Mouse (Mus musculus): ENCODE data around the gene Med27. TPM values are rescaled to one million over a fixed set of nuclear protein-coding genes. Genes with fewer than 3 reads are reported as not detected.

Gene Med27
- polyA plus RNA-seq, 1 experiment from 2014 or later = 67.6 TPM

DNA sequence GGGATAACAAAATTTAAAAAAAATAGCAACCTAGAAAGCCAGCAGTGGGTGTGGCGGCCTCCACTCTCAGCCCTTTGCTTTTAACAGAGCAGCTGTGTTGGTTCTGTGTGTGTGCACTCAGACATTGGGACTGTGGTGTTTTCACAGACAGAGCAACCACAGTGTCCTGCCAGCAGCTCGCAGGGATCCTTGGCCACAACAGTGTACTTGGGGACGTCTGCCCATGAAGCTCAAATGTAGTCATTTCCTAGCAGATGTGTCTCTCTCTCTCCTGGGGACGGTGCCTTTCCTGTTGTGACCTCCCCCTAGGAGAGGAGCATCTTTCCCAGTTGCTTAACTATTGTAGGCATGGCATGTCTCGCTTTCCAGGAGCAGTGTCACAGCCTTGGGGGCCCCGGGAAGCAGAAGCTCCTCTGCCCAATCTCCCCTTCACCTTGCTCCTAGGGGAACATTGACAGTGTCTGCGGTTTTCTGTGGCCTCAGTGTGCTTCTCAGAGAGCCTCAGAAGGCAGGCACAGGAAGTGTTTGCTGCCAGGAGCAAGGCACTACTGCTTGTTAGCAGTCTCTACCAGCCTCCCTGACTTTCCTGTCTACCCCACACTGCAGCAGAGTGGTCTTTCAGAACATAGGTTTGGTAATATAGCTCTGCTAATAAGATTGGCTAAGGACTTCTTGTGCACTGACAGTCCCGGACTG is 18.5 kb downstream of the Med27 start:
- peaks cover 13% of the 10 kb centered on the region for H3K4me1 ChIP-seq
- no peaks in the 10 kb centered on the region; the same call in 1 of the 2 replicates for H3K36me3 ChIP-seq
- no peak overlapping the region for H3K4me3 ChIP-seq (replicated peaks)
- no peak overlapping the region for H3K27ac ChIP-seq (replicated peaks)
- no peak overlapping the region for H3K9ac ChIP-seq (replicated peaks)
- ATAC-seq (ENCODE audit: low FRiP score) = no peak
- H3K4me2 ChIP-seq = no peak overlapping the region
- H3K27me3 ChIP-seq (replicated peaks) = no peaks in the 10 kb centered on the region
- no peaks in the 10 kb centered on the region for H3K9me3 ChIP-seq (replicated peaks)
- 85% methylated on average over 8 of the region's 8 CpGs for whole genome bisulfite sequencing

DNA sequence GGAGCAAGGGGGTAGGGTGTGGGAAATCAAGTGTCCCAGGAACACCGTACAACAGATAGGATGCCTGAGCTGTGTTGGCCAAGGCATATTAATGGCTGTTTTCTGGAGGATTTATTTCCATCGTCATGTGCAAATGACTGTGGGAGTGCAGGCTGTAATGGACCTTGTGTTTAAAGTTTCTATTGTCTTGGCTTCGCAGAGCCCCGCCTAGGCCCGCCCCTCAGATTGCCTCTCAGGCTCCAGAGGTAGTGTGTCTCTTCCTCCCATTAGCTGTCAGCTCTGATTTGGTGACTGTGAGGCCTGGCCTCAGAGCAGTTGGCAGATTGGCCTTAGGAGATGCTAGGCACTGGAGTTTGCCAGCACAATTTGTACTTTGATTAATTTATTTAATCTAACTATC is 22.1 kb downstream of the Med27 start:
- Histone ChIP-seq H3K4me2 (no peak overlapping the region), H3K9me3 (replicated peaks) (no peaks in the 10 kb centered on the region), H3K36me3 (no peaks in the 10 kb centered on the region), H3K27ac (replicated peaks) (peak overlapping the region; percentile 58), H3K4me3 (replicated peaks) (no peak overlapping the region), H3K27me3 (replicated peaks) (no peaks in the 10 kb centered on the region), H3K4me1 (peaks cover 13% of the 10 kb centered on the region), H3K9ac (replicated peaks) (no peak overlapping the region)
- no peak for ATAC-seq (ENCODE audit: low FRiP score)
- 5% methylated on average over 5 of the region's 5 CpGs for WGBS

GRCm38 (mm10) chr2:29372176-29372575 is 25.6 kb downstream of the Med27 start:
- no peak overlapping the region for H3K27ac ChIP-seq (replicated peaks)
- no peaks in the 10 kb centered on the region for H3K9me3 ChIP-seq (replicated peaks)
- no peaks in the 10 kb centered on the region for H3K36me3 ChIP-seq
- no peak overlapping the region for H3K9ac ChIP-seq (replicated peaks)
- no peak overlapping the region for H3K4me3 ChIP-seq (replicated peaks)
- H3K4me1 ChIP-seq = peaks cover 13% of the 10 kb centered on the region
- no peaks in the 10 kb centered on the region for H3K27me3 ChIP-seq (replicated peaks)
- ATAC-seq (ENCODE audit: low FRiP score) = no peak
- no peak overlapping the region for H3K4me2 ChIP-seq
- 76% methylated on average over 5 of the region's 5 CpGs for WGBS

DNA sequence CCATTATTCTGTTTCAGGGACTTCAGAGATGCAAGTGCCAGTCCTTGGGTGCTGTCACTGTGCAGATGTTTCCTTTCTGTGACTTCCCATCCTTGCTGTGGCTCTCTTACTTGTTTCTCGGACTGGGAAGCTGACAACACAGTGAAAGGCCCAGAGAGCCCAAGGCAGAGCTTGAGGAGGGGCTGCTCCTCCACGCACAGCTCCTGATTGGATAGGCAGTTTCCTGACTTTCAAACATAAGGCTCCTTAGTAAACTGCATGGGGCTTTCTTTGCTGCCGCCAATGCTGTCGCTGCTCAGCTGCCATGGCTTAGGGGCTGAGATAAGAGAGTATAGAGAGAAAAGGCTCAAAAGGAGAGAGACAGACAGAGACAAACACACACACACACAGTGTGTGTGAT is 35.1 kb downstream of the Med27 start:
- no peak overlapping the region for H3K27ac ChIP-seq (replicated peaks)
- no peak overlapping the region for H3K4me2 ChIP-seq
- 31% methylated on average over 4 of the region's 4 CpGs for WGBS
- no peaks in the 10 kb centered on the region for H3K27me3 ChIP-seq (replicated peaks)
- ATAC-seq (ENCODE audit: low FRiP score) = no peak
- no peak overlapping the region for H3K9ac ChIP-seq (replicated peaks)
- no peaks in the 10 kb centered on the region for H3K36me3 ChIP-seq
- H3K4me3 ChIP-seq (replicated peaks) = no peak overlapping the region
- no peaks in the 10 kb centered on the region for H3K9me3 ChIP-seq (replicated peaks)
- H3K4me1 ChIP-seq = peaks cover 10% of the 10 kb centered on the region; the same call in 1 of the 2 replicates

GRCm38 (mm10) chr2:29382583-29382982 is 36.0 kb downstream of the Med27 start:
- 84% methylated on average over 4 of the region's 4 CpGs for WGBS
- H3K9me3 ChIP-seq (replicated peaks) = no peaks in the 10 kb centered on the region
- H3K4me2 ChIP-seq = no peak overlapping the region
- H3K27me3 ChIP-seq (replicated peaks) = no peaks in the 10 kb centered on the region
- no peaks in the 10 kb centered on the region for H3K36me3 ChIP-seq
- ATAC-seq (ENCODE audit: low FRiP score) = no peak
- H3K4me3 ChIP-seq (replicated peaks) = no peak overlapping the region
- no peak overlapping the region for H3K9ac ChIP-seq (replicated peaks)
- peaks cover 10% of the 10 kb centered on the region; the same call in 1 of the 2 replicates for H3K4me1 ChIP-seq
- H3K27ac ChIP-seq (replicated peaks) = no peak overlapping the region

GRCm38 (mm10) chr2:29383133-29383532 is 36.5 kb downstream of the Med27 start:
- no peak overlapping the region for H3K9ac ChIP-seq (replicated peaks)
- peaks cover 10% of the 10 kb centered on the region; the same call in 1 of the 2 replicates for H3K4me1 ChIP-seq
- H3K27ac ChIP-seq (replicated peaks) = no peak overlapping the region
- no peak overlapping the region for H3K4me3 ChIP-seq (replicated peaks)
- H3K9me3 ChIP-seq (replicated peaks) = no peaks in the 10 kb centered on the region
- no peak for ATAC-seq (ENCODE audit: low FRiP score)
- H3K4me2 ChIP-seq = no peak overlapping the region
- no peaks in the 10 kb centered on the region for H3K27me3 ChIP-seq (replicated peaks)
- no peaks in the 10 kb centered on the region for H3K36me3 ChIP-seq

DNA sequence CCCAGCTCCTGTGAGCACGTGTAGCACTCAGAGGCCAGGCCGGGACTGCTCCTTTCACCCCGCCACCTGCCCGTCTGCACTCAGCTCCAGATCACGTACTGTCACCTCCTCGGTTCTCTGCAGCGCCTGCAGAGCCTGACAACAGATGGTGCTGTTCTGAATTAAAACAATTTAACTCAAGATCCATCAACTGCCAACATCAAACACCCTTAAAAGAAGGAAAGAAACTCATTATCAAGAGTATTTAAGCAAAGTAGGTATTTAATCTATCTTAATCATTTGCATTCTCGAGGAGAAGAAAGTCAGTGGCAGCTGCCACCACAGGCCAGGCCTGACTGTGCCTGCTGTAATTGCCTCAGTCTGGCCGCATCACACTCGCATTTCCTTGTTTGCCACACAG is 38.8 kb downstream of the Med27 start:
- Histone ChIP-seq H3K4me1 (peaks cover 10% of the 10 kb centered on the region; the same call in 1 of the 2 replicates), H3K36me3 (no peaks in the 10 kb centered on the region), H3K9me3 (replicated peaks) (no peaks in the 10 kb centered on the region), H3K4me3 (replicated peaks) (no peak overlapping the region), H3K9ac (replicated peaks) (no peak overlapping the region), H3K4me2 (no peak overlapping the region), H3K27ac (replicated peaks) (no peak overlapping the region), H3K27me3 (replicated peaks) (no peaks in the 10 kb centered on the region)
- WGBS = 42% methylated on average over 10 of the region's 10 CpGs
- no peak for ATAC-seq (ENCODE audit: low FRiP score)

GRCm38 (mm10) chr2:29387268-29387667 is 40.6 kb downstream of the Med27 start:
- no peak overlapping the region for H3K9ac ChIP-seq (replicated peaks)
- no peak overlapping the region for H3K4me3 ChIP-seq (replicated peaks)
- WGBS = 90% methylated on average over 2 of the region's 2 CpGs
- H3K4me1 ChIP-seq = peaks cover 14% of the 10 kb centered on the region
- no peaks in the 10 kb centered on the region for H3K9me3 ChIP-seq (replicated peaks)
- ATAC-seq (ENCODE audit: low FRiP score) = no peak
- H3K36me3 ChIP-seq = no peaks in the 10 kb centered on the region
- H3K27ac ChIP-seq (replicated peaks) = no peak overlapping the region
- no peak overlapping the region for H3K4me2 ChIP-seq
- H3K27me3 ChIP-seq (replicated peaks) = no peaks in the 10 kb centered on the region

DNA sequence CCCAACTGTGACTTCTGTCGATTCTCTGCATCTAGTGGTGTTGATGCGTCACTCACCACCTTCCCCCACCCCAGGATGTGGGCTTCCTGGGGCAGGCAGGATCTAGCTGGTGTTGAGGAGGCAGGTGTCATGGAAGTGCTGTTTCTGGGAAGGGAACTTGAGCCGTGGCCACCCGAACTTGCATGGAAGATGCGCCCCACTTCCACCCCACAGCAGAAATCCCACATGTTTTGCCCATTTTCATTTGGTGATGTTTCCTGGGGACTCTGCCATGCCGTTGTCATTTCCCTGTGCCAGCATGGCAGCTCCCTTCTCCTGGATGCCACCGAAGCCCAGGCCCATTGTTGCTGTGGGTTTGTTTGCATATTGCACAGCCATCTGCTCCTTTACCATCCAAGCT is 42.3 kb downstream of the Med27 start:
- Histone ChIP-seq H3K36me3 (no peaks in the 10 kb centered on the region), H3K4me1 (peaks cover 14% of the 10 kb centered on the region), H3K4me3 (replicated peaks) (no peak overlapping the region), H3K9me3 (replicated peaks) (no peaks in the 10 kb centered on the region), H3K9ac (replicated peaks) (no peak overlapping the region), H3K27ac (replicated peaks) (no peak overlapping the region), H3K27me3 (replicated peaks) (no peaks in the 10 kb centered on the region), H3K4me2 (no peak overlapping the region)
- 88% methylated on average over 7 of the region's 7 CpGs for WGBS
- ATAC-seq (ENCODE audit: low FRiP score) = no peak

- WGBS = 92% methylated on average over 4 of the region's 4 CpGs
- Histone ChIP-seq H3K27ac (replicated peaks) (no peak overlapping the region), H3K4me3 (replicated peaks) (no peak overlapping the region), H3K9me3 (replicated peaks) (no peaks in the 10 kb centered on the region), H3K4me1 (peaks cover 8% of the 10 kb centered on the region), H3K27me3 (replicated peaks) (no peaks in the 10 kb centered on the region), H3K9ac (replicated peaks) (no peak overlapping the region), H3K36me3 (no peaks in the 10 kb centered on the region), H3K4me2 (no peak overlapping the region)
- no peak for ATAC-seq (ENCODE audit: low FRiP score)
Observed at GRCm38 (mm10) chr2:29391086-29391485, 44.5 kb downstream of the Med27 start.

- no peaks in the 10 kb centered on the region for H3K36me3 ChIP-seq
- H3K27ac ChIP-seq (replicated peaks) = no peak overlapping the region
- H3K9me3 ChIP-seq (replicated peaks) = no peaks in the 10 kb centered on the region
- H3K9ac ChIP-seq (replicated peaks) = no peak overlapping the region
- no peak for ATAC-seq (ENCODE audit: low FRiP score)
- 73% methylated on average over 1 of the region's 1 CpGs for WGBS
- H3K4me1 ChIP-seq = peaks cover 12% of the 10 kb centered on the region
- H3K4me2 ChIP-seq = no peak overlapping the region
- no peaks in the 10 kb centered on the region for H3K27me3 ChIP-seq (replicated peaks)
- H3K4me3 ChIP-seq (replicated peaks) = no peak overlapping the region
Observed at GRCm38 (mm10) chr2:29391996-29392395, 45.4 kb downstream of the Med27 start.

DNA sequence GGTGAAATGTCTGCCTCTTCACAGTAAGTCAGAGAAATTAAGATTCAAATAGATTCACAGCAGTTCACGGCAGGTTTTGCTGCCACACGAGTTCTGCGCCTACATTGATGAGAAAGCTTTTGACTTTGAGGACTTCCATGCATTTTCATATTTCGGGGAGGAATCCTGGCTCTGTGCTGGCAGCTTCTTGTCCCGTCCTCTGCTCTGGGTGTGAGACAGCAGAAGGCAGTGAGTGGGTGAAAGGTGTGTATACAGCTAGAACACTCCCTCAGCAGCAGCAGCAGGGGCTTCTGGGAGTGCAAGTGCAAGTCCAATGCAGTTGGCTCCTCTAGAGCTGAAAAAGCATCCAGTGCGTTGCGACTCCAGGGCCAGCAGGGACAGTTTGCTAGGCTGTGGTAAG is 53.6 kb downstream of the Med27 start:
- Histone ChIP-seq H3K27me3 (replicated peaks) (no peaks in the 10 kb centered on the region), H3K9me3 (replicated peaks) (no peaks in the 10 kb centered on the region), H3K4me2 (no peak overlapping the region), H3K36me3 (no peaks in the 10 kb centered on the region), H3K4me1 (peaks cover 45% of the 10 kb centered on the region), H3K4me3 (replicated peaks) (no peak overlapping the region), H3K27ac (replicated peaks) (no peak overlapping the region), H3K9ac (replicated peaks) (no peak overlapping the region)
- no peak for ATAC-seq (ENCODE audit: low FRiP score)
- WGBS = 82% methylated on average over 7 of the region's 7 CpGs
